Mouse (Mus musculus): Measurements from ENCODE around the gene Scn4a. TPM values are rescaled to one million over a fixed set of nuclear protein-coding genes. Genes with fewer than 3 reads are reported as not detected.
"Not testable (repeated sequence)": the region's sequence is repeated elsewhere in the genome, so short reads cannot be mapped to it uniquely, and the experiment has no call there.

The Scn4a gene
- 0.92 and 1.2 TPM in 2 replicates for polyA plus RNA-seq (2012; rRNA removed)

DNA sequence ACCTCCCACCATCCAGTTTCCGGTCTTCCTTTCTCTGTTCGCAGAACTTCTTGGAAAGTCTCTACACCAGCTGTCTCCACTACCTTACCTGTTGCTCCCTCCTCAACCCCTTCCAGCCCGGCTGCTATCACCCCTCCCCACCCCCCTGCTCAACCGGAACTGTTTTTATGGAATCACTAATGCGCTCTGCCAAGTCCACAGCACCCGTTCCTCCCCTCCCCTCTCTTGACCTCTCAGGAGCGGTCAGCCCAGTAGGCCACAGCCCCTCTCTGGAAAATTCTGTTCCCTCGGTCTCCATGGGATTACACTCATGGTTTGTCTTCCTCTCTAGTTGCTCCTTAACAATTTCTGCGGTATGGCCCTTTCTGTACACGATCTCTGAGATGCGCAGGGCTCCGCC is at the start of gene Scn4a:
Gene Scn4a (minus strand): TSS at position 101 of the 400 bp plus-strand sequence.
- Histone ChIP-seq H3K27me3 (ENCODE audit: control insufficient read depth, insufficient read depth, low read length) (no peaks in the 10 kb centered on the region), H3K27ac (ENCODE audit: control insufficient read depth, insufficient read depth, low read length) (no peak within 1 kb of the TSS), H3K4me3 (ENCODE audit: control insufficient read depth, insufficient read depth, low read length) (no peak within 1 kb of the TSS), H3K36me3 (ENCODE audit: control insufficient read depth, insufficient read depth, low read length) (no peaks in the 10 kb centered on the region), H3K4me1 (replicated peaks; ENCODE audit: control insufficient read depth, insufficient read depth, low read length) (peaks cover 13% of the 10 kb centered on the region)
- no peak for DNase-seq
- TF ChIP-seq CTCF (IDR thresholded peaks at IDR 0.05; ENCODE audit: borderline replicate concordance, control insufficient read depth, extremely low read depth, insufficient read depth, low read length, poor library complexity) (no peak), POLR2A (IDR thresholded peaks at IDR 0.05; ENCODE audit: control insufficient read depth, extremely low read depth, insufficient read depth, low read length, poor library complexity) (no peak)
- 96% methylated on average over 12 of the region's 12 CpGs for WGBS

DNA sequence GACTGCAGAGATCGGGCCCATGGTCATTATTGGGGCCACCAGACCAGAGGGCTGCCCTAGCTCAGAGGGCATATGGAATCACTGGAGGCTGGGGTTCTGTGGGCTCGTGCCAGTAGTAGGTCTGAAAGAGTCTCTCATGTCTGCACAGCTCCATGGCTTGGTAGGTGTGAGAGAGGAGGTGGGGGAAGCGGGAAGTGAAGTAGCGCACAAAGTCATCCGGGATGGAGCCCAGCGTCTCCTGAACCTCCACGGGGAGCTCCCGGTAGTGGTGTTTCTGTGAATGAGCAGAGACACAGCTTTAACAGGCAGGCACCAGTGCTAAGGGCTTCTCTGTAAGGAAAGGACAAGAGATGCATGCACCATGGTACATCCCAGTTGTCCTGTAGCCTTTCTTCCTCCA is 45.4 kb upstream of the Scn4a start:
- no peak overlapping the region for H3K27ac ChIP-seq (ENCODE audit: control insufficient read depth, insufficient read depth, low read length)
- no peaks in the 10 kb centered on the region; the same call in 1 of the 2 replicates for H3K36me3 ChIP-seq (ENCODE audit: control insufficient read depth, insufficient read depth, low read length)
- H3K27me3 ChIP-seq (ENCODE audit: control insufficient read depth, insufficient read depth, low read length) = no peaks in the 10 kb centered on the region
- DNase-seq = no peak
- no peaks in the 10 kb centered on the region for H3K4me1 ChIP-seq (replicated peaks; ENCODE audit: control insufficient read depth, insufficient read depth, low read length)
- TF ChIP-seq CTCF (IDR thresholded peaks at IDR 0.05; ENCODE audit: borderline replicate concordance, control insufficient read depth, extremely low read depth, insufficient read depth, low read length, poor library complexity) (no peak), POLR2A (IDR thresholded peaks at IDR 0.05; ENCODE audit: control insufficient read depth, extremely low read depth, insufficient read depth, low read length, poor library complexity) (no peak)
- H3K4me3 ChIP-seq (ENCODE audit: control insufficient read depth, insufficient read depth, low read length) = no peak overlapping the region
- WGBS = 97% methylated on average over 8 of the region's 8 CpGs

DNA sequence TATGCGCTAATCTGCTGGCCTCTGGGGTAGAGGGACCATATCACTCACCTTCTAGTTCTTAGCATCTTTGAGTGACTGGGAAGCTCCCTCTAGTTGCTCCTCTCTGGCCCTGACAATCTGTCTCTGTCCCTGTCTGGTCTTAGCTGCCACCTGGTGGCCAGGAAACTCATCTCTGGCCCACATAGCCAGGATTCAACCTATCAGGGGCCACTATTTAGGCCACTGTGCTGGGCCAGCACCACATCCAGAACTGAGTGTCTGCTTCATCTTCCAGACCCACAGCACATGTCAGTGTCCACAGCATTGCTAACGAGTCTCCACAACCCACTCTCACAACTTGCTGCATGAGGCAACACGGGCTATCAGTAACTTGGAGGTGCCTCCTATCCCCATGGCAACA is 44.6 kb upstream of the Scn4a start:
- no peak for DNase-seq
- H3K4me1 ChIP-seq (replicated peaks; ENCODE audit: control insufficient read depth, insufficient read depth, low read length) = no peaks in the 10 kb centered on the region
- peak; percentile 26; the same call in 1 of the 2 replicates for TF ChIP-seq CTCF (IDR thresholded peaks at IDR 0.05; ENCODE audit: borderline replicate concordance, control insufficient read depth, extremely low read depth, insufficient read depth, low read length, poor library complexity)
- TF ChIP-seq POLR2A (IDR thresholded peaks at IDR 0.05; ENCODE audit: control insufficient read depth, extremely low read depth, insufficient read depth, low read length, poor library complexity) = no peak
- 94% methylated on average over 3 of the region's 3 CpGs for WGBS
- no peaks in the 10 kb centered on the region; the same call in 1 of the 2 replicates for H3K36me3 ChIP-seq (ENCODE audit: control insufficient read depth, insufficient read depth, low read length)
- no peak overlapping the region for H3K27ac ChIP-seq (ENCODE audit: control insufficient read depth, insufficient read depth, low read length)
- no peaks in the 10 kb centered on the region for H3K27me3 ChIP-seq (ENCODE audit: control insufficient read depth, insufficient read depth, low read length)
- no peak overlapping the region for H3K4me3 ChIP-seq (ENCODE audit: control insufficient read depth, insufficient read depth, low read length)

DNA sequence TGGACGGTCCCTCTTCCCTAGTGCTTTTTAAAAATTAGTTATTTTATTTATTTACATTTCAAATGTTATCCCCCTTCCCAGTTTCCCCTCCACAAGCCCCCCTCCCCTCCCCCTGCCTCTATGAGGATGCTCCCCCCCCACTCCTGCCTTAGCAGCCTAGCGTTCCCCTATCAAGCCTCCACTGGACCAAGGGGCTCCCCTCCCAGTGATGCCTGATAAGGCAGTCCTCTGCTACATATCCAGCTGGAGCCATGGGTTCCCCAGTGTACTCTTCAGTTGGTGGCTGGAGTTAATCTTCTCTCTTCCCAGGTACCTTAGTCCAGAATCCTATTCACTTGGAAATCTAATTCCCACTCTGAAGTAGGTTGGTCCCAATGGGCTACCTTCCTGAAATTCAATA is 41.0 kb upstream of the Scn4a start:
- not testable (repeated sequence) for H3K27me3 ChIP-seq (ENCODE audit: control insufficient read depth, insufficient read depth, low read length); H3K27ac ChIP-seq (ENCODE audit: control insufficient read depth, insufficient read depth, low read length); DNase-seq; H3K4me1 ChIP-seq (replicated peaks; ENCODE audit: control insufficient read depth, insufficient read depth, low read length); H3K36me3 ChIP-seq (ENCODE audit: control insufficient read depth, insufficient read depth, low read length); H3K4me3 ChIP-seq (ENCODE audit: control insufficient read depth, insufficient read depth, low read length)
- WGBS = 95% methylated on average over 2 of the region's 2 CpGs

DNA sequence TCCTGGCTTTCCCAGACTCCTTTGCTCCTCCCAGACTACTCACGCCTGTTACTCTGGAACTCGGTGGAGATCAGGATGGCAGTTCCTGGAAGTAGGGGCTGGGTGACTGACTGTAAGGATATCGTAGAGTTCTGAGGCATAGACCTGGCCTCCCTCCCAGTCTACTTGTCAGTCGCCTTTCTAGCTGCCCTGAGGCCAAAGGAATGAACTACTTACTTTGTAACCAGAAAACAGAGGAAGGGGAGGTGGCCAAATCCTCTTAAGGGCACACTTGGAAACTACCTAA is 40.2 kb upstream of the Scn4a start:
- Histone ChIP-seq H3K36me3 (ENCODE audit: control insufficient read depth, insufficient read depth, low read length) (no peaks in the 10 kb centered on the region), H3K4me1 (replicated peaks; ENCODE audit: control insufficient read depth, insufficient read depth, low read length) (peaks cover 12% of the 10 kb centered on the region), H3K27ac (ENCODE audit: control insufficient read depth, insufficient read depth, low read length) (no peak overlapping the region), H3K27me3 (ENCODE audit: control insufficient read depth, insufficient read depth, low read length) (no peaks in the 10 kb centered on the region), H3K4me3 (ENCODE audit: control insufficient read depth, insufficient read depth, low read length) (no peak overlapping the region)
- 95% methylated on average over 4 of the region's 4 CpGs for WGBS
- TF ChIP-seq CTCF (IDR thresholded peaks at IDR 0.05; ENCODE audit: borderline replicate concordance, control insufficient read depth, extremely low read depth, insufficient read depth, low read length, poor library complexity) (no peak), POLR2A (IDR thresholded peaks at IDR 0.05; ENCODE audit: control insufficient read depth, extremely low read depth, insufficient read depth, low read length, poor library complexity) (no peak)
- DNase-seq = no peak

DNA sequence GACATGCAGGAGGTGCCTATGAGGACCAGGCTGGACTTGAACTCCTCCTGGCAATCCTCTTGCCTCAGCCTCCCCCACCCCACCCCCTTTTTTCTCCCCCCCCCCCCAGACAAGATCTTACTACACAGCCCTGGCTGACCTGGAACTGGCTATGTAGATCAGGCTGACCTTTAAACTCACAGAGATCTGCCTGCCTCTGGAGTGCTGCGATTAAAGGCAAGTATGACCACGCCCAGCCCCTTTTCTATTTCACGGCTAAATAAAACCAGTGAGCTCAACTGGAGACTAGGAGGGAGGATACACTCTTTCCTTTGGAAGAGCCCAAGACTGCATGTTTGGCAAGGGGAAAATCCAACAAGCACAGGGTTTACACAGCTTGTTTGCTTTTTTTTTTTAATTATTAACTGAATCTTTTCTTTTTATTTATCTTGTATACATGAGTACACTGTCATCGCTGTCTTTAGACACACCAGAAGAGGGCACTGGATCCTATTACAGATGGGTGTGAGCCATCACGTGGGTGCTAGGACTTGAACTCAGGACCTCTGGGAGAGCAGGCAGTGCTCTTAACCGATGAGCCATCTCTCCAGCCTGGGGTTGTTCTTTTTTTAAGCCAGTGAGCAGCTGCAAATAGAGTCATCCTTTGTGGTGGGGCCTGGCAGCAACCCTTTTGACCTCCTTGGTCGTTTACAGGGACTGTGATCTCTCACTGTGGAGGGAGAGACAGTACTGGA is 39.7 kb upstream of the Scn4a start:
- 83% methylated on average over 7 of the region's 7 CpGs for WGBS

More for the DNA sequence above, 39.7 kb upstream of the Scn4a start:
- Histone ChIP-seq H3K27ac (ENCODE audit: control insufficient read depth, insufficient read depth, low read length) (no peak overlapping the region), H3K4me3 (ENCODE audit: control insufficient read depth, insufficient read depth, low read length) (no peak overlapping the region), H3K4me1 (replicated peaks; ENCODE audit: control insufficient read depth, insufficient read depth, low read length) (peaks cover 14% of the 10 kb centered on the region), H3K36me3 (ENCODE audit: control insufficient read depth, insufficient read depth, low read length) (no peaks in the 10 kb centered on the region), H3K27me3 (ENCODE audit: control insufficient read depth, insufficient read depth, low read length) (no peaks in the 10 kb centered on the region)
- TF ChIP-seq POLR2A (IDR thresholded peaks at IDR 0.05; ENCODE audit: control insufficient read depth, extremely low read depth, insufficient read depth, low read length, poor library complexity) (no peak), CTCF (IDR thresholded peaks at IDR 0.05; ENCODE audit: borderline replicate concordance, control insufficient read depth, extremely low read depth, insufficient read depth, low read length, poor library complexity) (no peak)
- DNase-seq = no peak
